Mouse (Mus musculus): Measurements from ENCODE around the gene Atad2b. TPM values are rescaled to one million over a fixed set of nuclear protein-coding genes. Genes with fewer than 3 reads are reported as not detected.

Atad2b gene
- polyA plus RNA-seq (2012; rRNA removed): 17.4 and 18.2 TPM in 2 replicates

GRCm38 (mm10) chr12:4916994-4917804, at the start of gene Atad2b:
TSS of gene Atad2b (plus strand) at chr12:4917353.

GRCm38 (mm10) chr12:4874161-4874927, 42.8 kb upstream of the Atad2b start, which contains the start of gene Mfsd2b:
TSS of gene Mfsd2b (minus strand) at chr12:4874359.

GRCm38 (mm10) chr12:4906951-4907906, 9.9 kb upstream of the Atad2b start, which contains the start of gene Ubxn2a:
TSS of gene Ubxn2a (minus strand) at chr12:4907705.

Other genes with a start within 250 kb of the Atad2b start
- 3.2 and 3.3 TPM in 2 replicates for gene Fam228a, start 178.9 kb upstream of the Atad2b start, polyA plus RNA-seq (2012; rRNA removed)
- 8.9 and 14.8 TPM in 2 replicates for gene Pfn4, start 148.3 kb upstream of the Atad2b start, polyA plus RNA-seq (2012; rRNA removed)
- 7.2 and 10.4 TPM in 2 replicates for gene Fam228b, start 148.1 kb upstream of the Atad2b start, polyA plus RNA-seq (2012; rRNA removed)
- gene Sf3b6, start 99.8 kb upstream of the Atad2b start, polyA plus RNA-seq (2012; rRNA removed): 166 and 192 TPM in 2 replicates
- gene Fkbp1b, start 75.8 kb upstream of the Atad2b start, polyA plus RNA-seq (2012; rRNA removed): 73.9 and 82.3 TPM in 2 replicates
- gene Wdcp, start 74.0 kb upstream of the Atad2b start, polyA plus RNA-seq (2012; rRNA removed): 11.1 and 11.5 TPM in 2 replicates
- 2.6 and 2.8 TPM in 2 replicates for gene Mfsd2b, start 43.0 kb upstream of the Atad2b start, polyA plus RNA-seq (2012; rRNA removed)
- 12.2 and 12.6 TPM in 2 replicates for gene Ubxn2a, start 9.6 kb upstream of the Atad2b start, polyA plus RNA-seq (2012; rRNA removed)